Mouse (Mus musculus): ENCODE measurements around the gene Shroom1. TPM values are rescaled to one million over a fixed set of nuclear protein-coding genes. Genes with fewer than 3 reads are reported as not detected.

The Shroom1 gene
- polyA plus RNA-seq, 2 experiments: 3.9 to 7.1 TPM

DNA sequence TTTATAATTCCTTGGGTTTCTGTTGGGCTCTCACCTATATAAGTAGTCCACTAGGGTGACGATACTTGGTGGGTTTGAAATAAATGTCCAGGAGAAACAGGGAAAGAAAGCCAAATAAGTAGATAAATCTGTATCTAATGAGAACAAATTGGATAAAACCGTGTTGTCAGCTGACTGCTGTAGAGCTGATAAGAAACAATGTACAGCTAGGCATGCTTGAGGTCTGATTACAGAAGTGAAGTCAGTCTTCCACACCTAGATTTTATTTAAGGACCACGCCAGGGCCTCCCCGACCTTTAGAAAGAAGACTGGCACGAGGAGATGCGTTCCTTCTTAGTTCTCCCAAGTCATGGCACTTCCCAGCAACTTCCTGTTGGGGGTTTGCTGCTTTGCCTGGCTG, 23.9 kb upstream of the Shroom1 start:
- peaks cover 9% of the 10 kb centered on the region for H3K36me3 ChIP-seq (ENCODE audit: control insufficient read depth, insufficient read depth, low read length)
- H3K9me3 ChIP-seq (ENCODE audit: control insufficient read depth, low read length): no peaks in the 10 kb centered on the region
- H3K9ac ChIP-seq (ENCODE audit: low read depth, low read length, severe bottlenecking): no peak overlapping the region
- no peak overlapping the region for H3K27ac ChIP-seq (replicated peaks; ENCODE audit: low read depth, low read length)
- TF ChIP-seq POLR2A (IDR thresholded peaks at IDR 0.05; ENCODE audit: borderline replicate concordance, extremely low read depth, insufficient read depth, insufficient read length): no peak
- no peaks in the 10 kb centered on the region for H3K27me3 ChIP-seq (ENCODE audit: control insufficient read depth, insufficient read depth, low read length)
- H3K4me3 ChIP-seq (replicated peaks; ENCODE audit: low read length): no peak overlapping the region
- ATAC-seq (ENCODE audit: low FRiP score, low read depth) (no peak), DNase-seq (ENCODE audit: low spot score) (no peak)
- peaks cover 9% of the 10 kb centered on the region for H3K4me1 ChIP-seq (ENCODE audit: control insufficient read depth, insufficient read depth, low read length)
- WGBS: 64% methylated on average over 6 of the region's 6 CpGs
- no peak overlapping the region for H3K4me2 ChIP-seq (replicated peaks; ENCODE audit: low read depth, low read length, severe bottlenecking)

GRCm38 (mm10) chr11:53435504-53435903, 21.5 kb upstream of the Shroom1 start:
- DNase-seq (ENCODE audit: low spot score) (no peak), ATAC-seq (ENCODE audit: low FRiP score, low read depth) (no peak)
- Histone ChIP-seq H3K9me3 (ENCODE audit: control insufficient read depth, low read length) (no peaks in the 10 kb centered on the region), H3K27ac (replicated peaks; ENCODE audit: low read depth, low read length) (no peak overlapping the region), H3K4me1 (ENCODE audit: control insufficient read depth, insufficient read depth, low read length) (peaks cover 3% of the 10 kb centered on the region; the same call in 1 of the 2 replicates), H3K4me2 (replicated peaks; ENCODE audit: low read depth, low read length, severe bottlenecking) (no peak overlapping the region), H3K9ac (ENCODE audit: low read depth, low read length, severe bottlenecking) (no peak overlapping the region), H3K36me3 (ENCODE audit: control insufficient read depth, insufficient read depth, low read length) (no peaks in the 10 kb centered on the region), H3K27me3 (ENCODE audit: control insufficient read depth, insufficient read depth, low read length) (no peaks in the 10 kb centered on the region), H3K4me3 (replicated peaks; ENCODE audit: low read length) (no peak overlapping the region)
- no peak for TF ChIP-seq POLR2A (IDR thresholded peaks at IDR 0.05; ENCODE audit: borderline replicate concordance, extremely low read depth, insufficient read depth, insufficient read length)
- 81% methylated on average over 8 of the region's 8 CpGs for WGBS

GRCm38 (mm10) chr11:53436338-53436737, 20.7 kb upstream of the Shroom1 start:
- Histone ChIP-seq H3K4me2 (replicated peaks; ENCODE audit: low read depth, low read length, severe bottlenecking) (no peak overlapping the region), H3K27me3 (ENCODE audit: control insufficient read depth, insufficient read depth, low read length) (no peaks in the 10 kb centered on the region), H3K9ac (ENCODE audit: low read depth, low read length, severe bottlenecking) (no peak overlapping the region), H3K4me1 (ENCODE audit: control insufficient read depth, insufficient read depth, low read length) (peaks cover 3% of the 10 kb centered on the region; the same call in 1 of the 2 replicates), H3K4me3 (replicated peaks; ENCODE audit: low read length) (no peak overlapping the region), H3K27ac (replicated peaks; ENCODE audit: low read depth, low read length) (no peak overlapping the region), H3K36me3 (ENCODE audit: control insufficient read depth, insufficient read depth, low read length) (no peaks in the 10 kb centered on the region), H3K9me3 (ENCODE audit: control insufficient read depth, low read length) (no peaks in the 10 kb centered on the region)
- 82% methylated on average over 6 of the region's 6 CpGs for WGBS
- DNase-seq (ENCODE audit: low spot score): no peak
- no peak for TF ChIP-seq POLR2A (IDR thresholded peaks at IDR 0.05; ENCODE audit: borderline replicate concordance, extremely low read depth, insufficient read depth, insufficient read length)
- ATAC-seq (ENCODE audit: low FRiP score, low read depth): no peak

GRCm38 (mm10) chr11:53441921-53442320, 15.1 kb upstream of the Shroom1 start:
- Histone ChIP-seq H3K9ac (ENCODE audit: low read depth, low read length, severe bottlenecking) (no peak overlapping the region), H3K4me1 (ENCODE audit: control insufficient read depth, insufficient read depth, low read length) (no peaks in the 10 kb centered on the region), H3K27me3 (ENCODE audit: control insufficient read depth, insufficient read depth, low read length) (no peaks in the 10 kb centered on the region), H3K36me3 (ENCODE audit: control insufficient read depth, insufficient read depth, low read length) (no peaks in the 10 kb centered on the region), H3K9me3 (ENCODE audit: control insufficient read depth, low read length) (no peaks in the 10 kb centered on the region), H3K4me3 (replicated peaks; ENCODE audit: low read length) (no peak overlapping the region), H3K4me2 (replicated peaks; ENCODE audit: low read depth, low read length, severe bottlenecking) (no peak overlapping the region), H3K27ac (replicated peaks; ENCODE audit: low read depth, low read length) (no peak overlapping the region)
- ATAC-seq (ENCODE audit: low FRiP score, low read depth) (no peak), DNase-seq (ENCODE audit: low spot score) (no peak)
- WGBS: 41% methylated on average over 12 of the region's 12 CpGs
- TF ChIP-seq POLR2A (IDR thresholded peaks at IDR 0.05; ENCODE audit: borderline replicate concordance, extremely low read depth, insufficient read depth, insufficient read length): no peak

- Histone ChIP-seq H3K36me3 (ENCODE audit: control insufficient read depth, insufficient read depth, low read length) (no peaks in the 10 kb centered on the region), H3K27me3 (ENCODE audit: control insufficient read depth, insufficient read depth, low read length) (no peaks in the 10 kb centered on the region), H3K9me3 (ENCODE audit: control insufficient read depth, low read length) (no peaks in the 10 kb centered on the region), H3K27ac (replicated peaks; ENCODE audit: low read depth, low read length) (no peak overlapping the region), H3K9ac (ENCODE audit: low read depth, low read length, severe bottlenecking) (no peak overlapping the region), H3K4me2 (replicated peaks; ENCODE audit: low read depth, low read length, severe bottlenecking) (no peak overlapping the region), H3K4me3 (replicated peaks; ENCODE audit: low read length) (no peak overlapping the region), H3K4me1 (ENCODE audit: control insufficient read depth, insufficient read depth, low read length) (no peaks in the 10 kb centered on the region)
- WGBS: 34% methylated on average over 6 of the region's 6 CpGs
- ATAC-seq (ENCODE audit: low FRiP score, low read depth) (no peak), DNase-seq (ENCODE audit: low spot score) (no peak)
- no peak for TF ChIP-seq POLR2A (IDR thresholded peaks at IDR 0.05; ENCODE audit: borderline replicate concordance, extremely low read depth, insufficient read depth, insufficient read length)
Observed at GRCm38 (mm10) chr11:53443861-53444260, 13.1 kb upstream of the Shroom1 start.

GRCm38 (mm10) chr11:53445562-53445961, 11.4 kb upstream of the Shroom1 start:
- no peaks in the 10 kb centered on the region for H3K36me3 ChIP-seq (ENCODE audit: control insufficient read depth, insufficient read depth, low read length)
- ATAC-seq (ENCODE audit: low FRiP score, low read depth): no peak
- no peak for TF ChIP-seq POLR2A (IDR thresholded peaks at IDR 0.05; ENCODE audit: borderline replicate concordance, extremely low read depth, insufficient read depth, insufficient read length)
- DNase-seq (ENCODE audit: low spot score): no peak
- H3K4me1 ChIP-seq (ENCODE audit: control insufficient read depth, insufficient read depth, low read length): no peaks in the 10 kb centered on the region
- H3K9me3 ChIP-seq (ENCODE audit: control insufficient read depth, low read length): no peaks in the 10 kb centered on the region
- no peak overlapping the region for H3K4me3 ChIP-seq (replicated peaks; ENCODE audit: low read length)
- WGBS: 66% methylated on average over 13 of the region's 13 CpGs
- no peak overlapping the region for H3K27ac ChIP-seq (replicated peaks; ENCODE audit: low read depth, low read length)
- no peak overlapping the region for H3K9ac ChIP-seq (ENCODE audit: low read depth, low read length, severe bottlenecking)
- no peak overlapping the region for H3K4me2 ChIP-seq (replicated peaks; ENCODE audit: low read depth, low read length, severe bottlenecking)
- no peaks in the 10 kb centered on the region for H3K27me3 ChIP-seq (ENCODE audit: control insufficient read depth, insufficient read depth, low read length)

All from limb, embryonic 14.5 days (tissue).